Mouse (Mus musculus) large intestine, adult 2 months (tissue): ENCODE data around the gene Frmd4a. TPM values are rescaled to one million over a fixed set of nuclear protein-coding genes. Genes with fewer than 3 reads are reported as not detected.
"Not testable (repeated sequence)": the region's sequence is repeated elsewhere in the genome, so short reads cannot be mapped to it uniquely, and the experiment has no call there.

ENCODE experiments used
- DNase-seq: peaks from one replicate; pipeline ENCODE4 v3.0.0-alpha.2; 2012; ENCODE audit warnings: low read depth, low spot score
- WGBS: fragments of 180-500 bp; shearing (Covaris S2); methylation state at CpG from one replicate; pipeline ENCODE4 v1.1.7; 2018; 5-methylcytosine and 5-hydroxymethylcytosine counted together
- polyA plus RNA-seq: library from polyadenylated mRNA; depleted of rRNA; stranded (reverse); fragments of >200 nt; gene quantifications from 2 replicates; pipeline ENCODE4 v1.2.3, GENCODE M21; 2012

The Frmd4a gene
- polyA plus RNA-seq, 1 experiment, result 2.6 TPM

GRCm38 (mm10) chr2:4258803-4259202 is 241.3 kb downstream of the Frmd4a start:
- not testable (repeated sequence) for DNase-seq
- 81% methylated on average over 12 of the region's 12 CpGs for WGBS

GRCm38 (mm10) chr2:4260324-4261058 is 243.0 kb downstream of the Frmd4a start:
- WGBS, result 63% methylated on average over 10 of the region's 10 CpGs
- no peak for DNase-seq

GRCm38 (mm10) chr2:4262667-4263066 is 245.2 kb downstream of the Frmd4a start:
- 70% methylated on average over 3 of the region's 3 CpGs for WGBS
- no peak for DNase-seq

- 77% methylated on average over 7 of the region's 7 CpGs for WGBS
- DNase-seq, result no peak
These were observed 249.9 kb downstream of the Frmd4a start for GRCm38 (mm10) chr2:4267377-4267776.

- no peak for DNase-seq
- 71% methylated on average over 5 of the region's 5 CpGs for WGBS
These were observed 265.3 kb downstream of the Frmd4a start for GRCm38 (mm10) chr2:4282777-4283176.

GRCm38 (mm10) chr2:4285693-4286291 is 268.3 kb downstream of the Frmd4a start:
- no peak for DNase-seq
- 22% methylated on average over 4 of the region's 4 CpGs for WGBS

- no peak for DNase-seq
- WGBS, result 53% methylated on average over 8 of the region's 8 CpGs
These were observed 268.9 kb downstream of the Frmd4a start for GRCm38 (mm10) chr2:4286390-4286901.

- WGBS, result 92% methylated on average over 2 of the region's 2 CpGs
- DNase-seq, result no peak
These were observed 273.0 kb downstream of the Frmd4a start for GRCm38 (mm10) chr2:4290475-4290874.

GRCm38 (mm10) chr2:4291100-4291499 is 273.6 kb downstream of the Frmd4a start:
- 59% methylated on average over 2 of the region's 2 CpGs for WGBS
- DNase-seq, result no peak

- no peak for DNase-seq
- 74% methylated on average over 3 of the region's 3 CpGs for WGBS
These were observed 274.2 kb downstream of the Frmd4a start for GRCm38 (mm10) chr2:4291671-4292070.

- WGBS, result 100% methylated on average over 1 of the region's 1 CpGs
- no peak for DNase-seq
These were observed 276.2 kb downstream of the Frmd4a start for GRCm38 (mm10) chr2:4293726-4294125.

GRCm38 (mm10) chr2:4295641-4296040 is 278.1 kb downstream of the Frmd4a start:
- DNase-seq, result no peak

GRCm38 (mm10) chr2:4296881-4297280 is 279.4 kb downstream of the Frmd4a start:
- WGBS, result 74% methylated on average over 10 of the region's 10 CpGs
- DNase-seq, result no peak

GRCm38 (mm10) chr2:4298325-4299215 is 281.1 kb downstream of the Frmd4a start:
- 27% methylated on average over 19 of the region's 19 CpGs for WGBS
- no peak for DNase-seq

- no peak for DNase-seq
- WGBS, result 76% methylated on average over 12 of the region's 12 CpGs
These were observed 282.1 kb downstream of the Frmd4a start for GRCm38 (mm10) chr2:4299593-4299992.

GRCm38 (mm10) chr2:4300383-4300811 is 282.9 kb downstream of the Frmd4a start:
- no peak for DNase-seq
- 40% methylated on average over 13 of the region's 13 CpGs for whole genome bisulfite sequencing

GRCm38 (mm10) chr2:4300816-4301215 is 283.3 kb downstream of the Frmd4a start:
- 19% methylated on average over 8 of the region's 8 CpGs for WGBS
- DNase-seq, result no peak

GRCm38 (mm10) chr2:4301256-4301655 is 283.7 kb downstream of the Frmd4a start:
- WGBS, result 24% methylated on average over 5 of the region's 6 CpGs

GRCm38 (mm10) chr2:4301692-4302091 is 284.2 kb downstream of the Frmd4a start:
- DNase-seq, result no peak
- WGBS, result 49% methylated on average over 7 of the region's 7 CpGs

More at GRCm38 (mm10) chr2:4301256-4301655, 283.7 kb downstream of the Frmd4a start:
- no peak for DNase-seq

- WGBS, result 80% methylated on average over 3 of the region's 3 CpGs
- DNase-seq, result no peak
These were observed 284.6 kb downstream of the Frmd4a start for GRCm38 (mm10) chr2:4302119-4302518.
